Mouse (Mus musculus): ENCODE results near the gene Anks1b.

DNA sequence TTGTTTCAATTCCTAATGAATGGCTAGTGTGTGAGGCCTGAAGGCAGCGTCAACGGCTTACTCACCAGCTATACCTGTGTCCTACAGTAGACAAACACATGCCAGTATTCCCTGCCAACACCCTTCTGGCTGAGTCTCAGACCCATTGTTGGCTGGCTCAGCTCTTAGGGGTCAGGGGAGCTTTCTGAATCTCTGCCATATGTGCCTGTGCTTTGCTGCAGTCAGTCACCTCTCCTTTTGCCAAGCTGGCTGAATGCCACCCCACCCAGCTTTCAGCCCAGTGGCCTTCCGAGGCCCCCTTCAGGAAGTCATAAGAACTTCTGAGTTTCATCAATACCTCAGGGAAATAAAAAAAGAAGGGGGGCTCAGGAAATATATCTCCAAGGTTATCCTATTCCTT, 497.4 kb downstream of the Anks1b start:
- TF ChIP-seq CTCF (IDR thresholded peaks at IDR 0.05; ENCODE audit: extremely low read depth, insufficient read depth, insufficient read length, insufficient replicate concordance) (no peak), POLR2A (IDR thresholded peaks at IDR 0.05; ENCODE audit: low read depth, low read length) (no peak)
